Mouse (Mus musculus) left cerebral cortex, postnatal 10 days (tissue): ENCODE data around the gene Ctf2. TPM values are rescaled to one million over a fixed set of nuclear protein-coding genes. Genes with fewer than 3 reads are reported as not detected.

Experiments used
- DNase-seq, 2 experiments: peaks; one replicate each; pipeline ENCODE4 v3.0.0; 2021 to 2022; ENCODE audit warnings: low spot score in 2 of 2, mixed read lengths in 1 of 2; ENCODE audit errors: extremely low spot score in 1 of 2
- intact Hi-C: fragments of 180-260 bp; cut with DNase I; formaldehyde crosslinking; loops from one replicate; pipeline ENCODE4 v1.15.1; 2025
- total RNA-seq, 2 experiments: library from RNA; stranded (reverse); gene quantifications; 2 replicates each; pipeline ENCODE4 v1.2.3; 2021

Gene Ctf2
- total RNA-seq, 2 experiments from 2014 or later = not detected

DNA sequence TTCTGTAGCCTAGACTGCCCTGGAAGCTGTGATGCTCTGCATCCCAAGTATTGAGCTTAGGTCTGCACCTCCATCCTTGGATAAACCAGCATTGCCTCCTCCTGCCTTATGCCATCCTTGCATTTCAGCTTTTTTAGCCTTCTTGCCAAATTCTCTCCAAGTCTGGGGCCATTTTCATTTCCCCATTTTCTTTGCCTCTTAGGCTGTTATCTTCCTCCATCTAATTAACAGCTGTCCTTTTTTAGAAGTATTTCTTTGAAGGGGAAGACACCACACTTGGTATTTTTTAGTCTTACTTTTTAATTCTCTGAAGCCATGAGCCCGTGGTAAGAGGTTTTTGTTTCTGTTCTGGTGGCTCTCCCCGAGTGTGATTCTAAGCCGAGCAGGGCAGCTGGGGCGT, 31.7 kb upstream of the Ctf2 start:
- no peak for DNase-seq
- intact Hi-C loops = no loop called here

DNA sequence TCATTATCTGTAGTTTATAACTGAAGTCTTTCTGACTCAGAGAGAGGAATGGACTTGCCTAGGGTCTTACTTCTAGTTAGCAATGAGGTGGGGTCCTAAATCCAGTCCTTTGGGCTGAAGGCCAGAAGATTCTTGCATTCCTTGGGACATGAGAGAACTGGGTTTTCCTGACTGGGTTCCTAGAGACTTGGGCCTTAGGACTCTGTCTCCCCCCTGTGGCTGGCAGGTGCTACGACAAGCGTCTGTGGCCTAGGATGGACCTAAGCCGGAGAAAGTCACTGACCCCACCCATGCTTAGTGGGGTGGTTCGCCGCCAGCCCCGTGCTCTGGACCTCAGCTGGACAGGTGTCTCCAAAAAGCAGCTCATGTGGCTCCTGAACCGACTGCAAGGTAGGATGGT, 29.1 kb upstream of the Ctf2 start:
- DNase-seq = peak in 1 of 2 experiments; percentile 73
- intact Hi-C loops = no loop called here

DNA sequence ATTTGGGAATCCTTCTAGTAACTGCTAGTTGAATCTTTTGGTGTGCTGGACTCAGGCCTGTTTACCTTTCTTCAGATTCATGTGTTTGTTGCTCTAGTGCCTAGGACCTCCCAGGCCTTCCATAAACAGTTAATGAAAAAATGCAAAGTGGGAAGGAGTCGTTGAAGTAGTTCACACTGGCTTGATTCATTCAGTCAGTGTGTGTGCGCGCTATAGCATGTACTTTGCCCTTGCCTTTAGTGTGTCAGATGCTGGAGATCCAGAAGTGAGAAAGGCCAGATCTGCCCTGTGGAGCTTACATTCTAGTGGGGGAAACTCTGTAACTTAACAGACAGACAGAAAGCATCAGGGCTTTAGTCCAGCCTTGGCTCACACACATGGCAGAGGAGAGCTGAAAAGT, 28.5 kb upstream of the Ctf2 start:
- intact Hi-C loops = no loop called here
- DNase-seq = no peak

DNA sequence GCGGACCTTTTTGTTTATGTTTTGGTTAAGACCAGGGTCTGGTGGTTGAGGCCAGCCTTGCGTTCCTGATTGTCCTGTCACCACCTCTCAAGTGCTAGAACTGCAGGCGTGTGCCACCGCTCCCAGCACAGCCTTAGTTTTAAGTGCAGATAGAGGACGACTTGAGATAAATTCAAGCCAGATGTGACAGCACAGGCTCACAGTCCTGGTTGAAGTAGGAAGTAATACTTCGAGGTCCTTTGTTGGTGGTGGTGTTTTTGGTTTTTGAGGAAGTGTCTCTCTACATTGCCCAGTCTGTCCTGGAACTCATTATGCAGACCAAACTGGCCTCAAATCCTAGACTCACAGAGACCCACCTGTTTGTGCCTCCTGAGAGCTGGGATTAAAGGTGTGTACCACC, 27.8 kb upstream of the Ctf2 start:
- intact Hi-C loops = no loop called here

DNA sequence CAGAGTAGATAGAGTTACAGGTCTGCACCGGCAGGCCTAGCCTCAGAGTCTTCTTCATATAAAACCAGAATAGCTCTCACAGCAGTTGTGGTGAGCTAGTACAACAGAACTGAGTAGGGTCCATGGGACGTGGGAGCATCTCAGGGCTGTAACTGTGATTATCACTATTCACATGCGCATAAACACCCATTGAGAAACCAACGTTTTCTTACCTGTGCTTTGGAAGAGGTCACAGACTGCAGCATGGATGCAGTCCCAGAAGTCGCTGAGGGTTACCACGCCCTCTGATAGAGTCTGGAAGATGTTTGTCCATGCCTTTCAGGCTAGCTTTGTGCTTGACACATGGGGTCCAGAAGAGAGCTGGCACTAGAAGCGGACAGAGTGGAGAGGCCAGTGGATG, 21.8 kb upstream of the Ctf2 start:
- DNase-seq = no peak
- intact Hi-C loops = no loop called here

More for the DNA sequence above, 27.8 kb upstream of the Ctf2 start:
- no peak for DNase-seq

DNA sequence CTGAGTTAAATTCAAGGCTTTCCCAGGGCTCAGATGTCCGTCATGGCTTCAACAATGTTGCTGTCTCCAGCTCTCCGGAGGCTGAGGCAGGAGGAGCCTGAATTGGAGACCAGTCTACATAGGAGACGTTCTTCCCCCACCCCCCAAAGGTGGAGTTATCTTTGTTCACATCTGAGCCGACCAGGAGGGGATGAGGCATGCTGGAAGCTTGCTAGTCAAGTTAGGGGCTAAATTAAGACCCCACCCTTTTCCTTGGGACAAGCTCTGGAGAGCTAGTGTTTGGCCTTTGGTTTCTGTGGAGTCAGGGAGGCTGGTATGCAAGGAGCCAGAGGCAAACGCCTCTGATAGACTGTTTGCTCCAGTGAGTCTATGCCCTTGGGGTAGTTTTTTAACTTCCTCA, 21.2 kb upstream of the Ctf2 start:
- intact Hi-C loops = no loop called here
- DNase-seq = no peak

DNA sequence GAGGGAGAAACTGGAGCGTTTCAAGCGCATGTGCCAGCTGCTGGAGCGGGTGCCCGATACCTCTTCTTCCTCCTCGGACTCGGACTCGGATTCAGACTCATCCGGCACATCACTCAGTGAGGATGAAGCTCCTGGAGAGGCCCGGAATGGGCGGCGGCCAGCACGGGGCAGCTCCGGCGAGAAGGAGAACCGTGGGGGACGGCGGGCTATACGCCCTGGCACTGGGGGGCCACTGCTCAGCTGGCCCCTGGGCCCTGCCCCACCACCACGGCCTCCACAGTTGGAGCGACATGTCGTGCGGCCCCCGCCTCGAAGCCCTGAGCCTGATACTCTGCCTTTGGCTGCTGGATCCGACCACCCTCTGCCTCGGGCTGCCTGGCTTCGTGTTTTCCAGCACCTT, 20.1 kb upstream of the Ctf2 start:
- intact Hi-C loops = no loop called here
- DNase-seq = peak in 1 of 2 experiments; percentile 42

DNA sequence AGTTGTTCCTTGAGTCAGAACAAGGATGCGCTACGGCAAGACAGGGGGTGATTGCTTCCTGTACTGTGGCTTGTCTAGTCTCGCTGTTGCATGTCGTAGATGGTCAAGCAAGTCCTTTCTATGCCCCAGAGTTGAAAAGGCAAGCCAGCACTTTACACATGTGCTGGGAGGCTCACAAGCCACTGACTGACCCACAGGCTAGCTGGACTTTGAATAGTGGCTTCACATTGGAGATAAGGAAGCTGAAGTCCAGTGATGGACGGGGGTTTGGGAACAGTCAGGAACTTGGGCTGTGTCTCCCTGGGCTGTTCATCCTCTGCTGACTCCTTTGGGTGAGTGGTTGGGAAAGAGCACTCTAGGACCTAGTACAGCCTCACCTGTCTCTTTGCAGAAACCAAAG, 19.7 kb upstream of the Ctf2 start:
- intact Hi-C loops = no loop called here
- DNase-seq = no peak

DNA sequence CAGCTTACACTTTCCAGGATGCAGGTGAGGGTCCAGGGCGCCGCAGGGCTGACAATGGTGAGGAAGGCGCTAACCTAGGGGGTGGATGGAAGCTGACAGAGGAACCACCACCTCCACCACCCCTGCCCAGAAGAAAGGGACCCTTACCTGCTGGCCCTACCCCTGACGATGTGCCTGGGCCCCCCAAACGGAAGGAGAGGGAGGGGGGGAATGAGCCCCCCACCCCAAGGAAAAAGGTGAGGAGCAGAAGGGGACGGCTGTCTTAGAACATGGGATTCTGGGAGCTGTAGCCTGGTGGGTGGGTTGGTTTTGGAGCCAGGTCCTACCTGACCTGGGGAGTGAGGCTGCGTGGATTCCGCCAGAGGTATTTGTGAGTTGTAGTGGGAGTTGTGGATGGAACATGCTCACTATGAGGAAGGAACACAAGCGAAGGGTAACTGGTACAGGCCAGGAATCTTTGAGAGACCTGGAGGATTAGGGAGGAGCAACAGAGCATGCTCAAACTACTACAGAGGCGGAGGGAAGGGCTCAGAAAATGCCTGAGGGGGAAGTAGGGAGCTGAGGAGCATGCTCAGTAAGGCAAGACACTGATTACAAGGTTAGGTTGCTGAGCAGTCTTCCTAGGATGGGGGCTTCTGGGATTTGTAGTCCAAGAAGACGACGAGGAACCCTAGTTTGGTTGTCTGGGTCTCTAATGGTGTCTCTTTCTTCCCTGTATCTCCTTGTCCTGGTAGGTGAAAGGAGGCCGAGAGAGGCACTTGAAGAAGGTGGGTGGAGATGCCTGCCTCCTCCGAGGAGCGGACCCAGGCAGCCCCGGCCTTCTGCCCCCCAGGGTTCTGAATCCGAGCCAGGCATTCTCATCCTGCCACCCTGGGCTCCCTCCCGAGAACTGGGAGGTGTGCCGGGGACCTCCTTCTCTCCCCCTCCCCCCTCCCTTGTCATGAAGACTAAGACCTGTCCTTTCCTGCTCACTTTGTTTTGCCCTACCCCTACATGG, 18.5 kb upstream of the Ctf2 start:
- intact Hi-C loops = no loop called here
- DNase-seq = peak in 1 of 2 experiments; percentile 57

DNA sequence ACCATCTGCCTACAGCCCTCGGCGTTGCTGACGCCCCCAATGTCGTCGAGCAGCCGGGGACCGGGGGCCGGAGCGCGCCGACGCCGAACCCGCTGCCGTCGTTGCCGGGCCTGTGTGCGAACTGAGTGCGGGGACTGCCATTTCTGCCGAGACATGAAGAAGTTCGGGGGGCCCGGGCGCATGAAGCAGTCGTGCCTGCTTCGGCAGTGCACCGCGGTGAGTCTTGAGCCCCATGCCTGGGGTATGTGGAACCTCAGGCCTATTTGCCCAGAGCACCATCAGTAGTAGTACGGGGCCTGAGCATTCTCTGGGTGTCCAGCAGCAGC, 16.2 kb upstream of the Ctf2 start:
- DNase-seq = peak in 1 of 2 experiments; percentile 51
- intact Hi-C loops = loop anchor here (5.0 kb wide), 1 partner anchor 71 kb away; no protein-coding TSS in a partner anchor

DNA sequence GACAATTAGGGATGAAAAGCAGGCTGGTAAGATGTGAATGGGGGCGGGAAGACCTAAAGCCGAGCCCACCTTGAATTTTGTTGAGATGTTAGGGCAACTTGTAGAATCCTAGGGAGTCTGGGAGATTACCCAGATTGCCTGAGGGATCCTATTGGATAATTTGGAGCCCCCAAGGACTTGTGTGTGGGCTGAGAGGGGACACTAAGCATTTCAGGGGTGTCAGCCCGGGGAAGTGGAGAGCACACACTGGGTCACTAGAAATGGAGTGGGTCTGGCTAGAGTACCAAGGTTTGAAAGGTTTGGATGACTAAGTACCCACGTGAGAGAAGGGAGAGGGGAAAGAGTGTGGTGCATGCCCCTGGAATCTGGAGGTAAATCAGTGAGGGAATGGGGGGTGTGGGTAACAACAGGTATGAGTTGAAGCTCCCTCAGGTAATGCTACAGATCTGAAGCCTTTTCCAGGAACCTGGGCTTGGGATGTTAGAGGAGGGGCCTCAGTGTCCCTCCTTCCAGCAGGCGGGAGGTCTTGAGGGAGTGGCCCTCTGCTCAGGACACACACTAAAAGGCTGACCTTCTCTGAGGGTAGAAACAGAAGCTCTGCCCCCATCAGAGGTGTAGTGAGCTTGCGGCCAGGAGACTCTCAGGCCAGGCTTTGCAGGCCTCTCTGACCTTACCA, 15.7 kb upstream of the Ctf2 start:
- intact Hi-C loops = loop anchor here (5.0 kb wide), 1 partner anchor 70 kb away; no protein-coding TSS in a partner anchor
- DNase-seq = no peak

DNA sequence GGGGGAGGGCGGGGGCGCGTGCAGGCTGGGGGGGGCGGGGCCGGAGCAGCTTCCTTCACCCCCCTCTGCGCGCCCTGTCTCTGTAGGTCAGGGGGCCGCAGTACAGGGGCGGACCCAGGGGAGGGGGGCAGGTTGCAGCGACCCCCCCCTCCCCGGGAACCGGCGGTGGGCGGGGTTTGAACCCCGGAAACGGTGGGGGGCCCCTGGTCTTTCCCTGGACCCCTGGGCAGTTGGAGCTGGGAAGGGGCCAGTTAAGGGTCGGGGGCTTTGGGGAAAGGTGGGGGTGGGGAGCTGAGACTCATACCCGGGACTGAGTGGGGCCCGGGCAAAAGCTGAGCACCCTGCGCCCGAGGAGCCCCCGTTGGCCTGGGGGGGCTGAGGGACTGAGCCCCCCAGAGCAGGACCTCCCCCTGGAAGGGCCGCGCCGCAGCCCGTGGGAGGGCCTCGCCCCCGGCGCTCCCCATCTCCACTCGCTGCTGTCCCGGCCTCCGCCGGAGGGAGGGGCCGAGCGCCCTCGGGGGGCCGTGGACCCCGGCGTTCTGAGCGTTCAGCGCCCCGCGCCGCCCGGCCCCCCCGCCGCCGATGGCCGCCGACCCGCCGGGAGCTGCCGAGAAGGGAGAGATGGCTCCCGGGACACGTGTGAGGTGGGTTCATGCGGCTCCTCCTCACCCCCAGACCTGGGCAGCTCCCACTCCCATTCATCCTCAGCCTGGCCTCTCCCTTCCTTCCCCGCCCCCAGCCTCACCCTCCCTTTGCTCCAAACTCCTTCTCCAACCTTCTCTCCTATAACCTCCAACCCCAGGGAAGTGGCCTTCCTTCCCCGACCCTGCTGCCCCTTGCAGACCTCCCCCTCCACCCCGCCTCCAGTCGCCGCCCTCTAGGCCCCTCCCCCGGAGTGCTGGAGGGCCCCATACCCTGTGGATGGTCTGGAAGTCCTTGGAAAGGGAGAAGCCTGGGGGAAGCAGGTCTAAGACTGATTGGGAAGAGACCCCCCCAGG, 14.8 kb upstream of the Ctf2 start:
- DNase-seq = peak in 1 of 2 experiments; percentile 77
- intact Hi-C loops = loop anchor here (5.0 kb wide), 1 partner anchor 69 kb away; no protein-coding TSS in a partner anchor

DNA sequence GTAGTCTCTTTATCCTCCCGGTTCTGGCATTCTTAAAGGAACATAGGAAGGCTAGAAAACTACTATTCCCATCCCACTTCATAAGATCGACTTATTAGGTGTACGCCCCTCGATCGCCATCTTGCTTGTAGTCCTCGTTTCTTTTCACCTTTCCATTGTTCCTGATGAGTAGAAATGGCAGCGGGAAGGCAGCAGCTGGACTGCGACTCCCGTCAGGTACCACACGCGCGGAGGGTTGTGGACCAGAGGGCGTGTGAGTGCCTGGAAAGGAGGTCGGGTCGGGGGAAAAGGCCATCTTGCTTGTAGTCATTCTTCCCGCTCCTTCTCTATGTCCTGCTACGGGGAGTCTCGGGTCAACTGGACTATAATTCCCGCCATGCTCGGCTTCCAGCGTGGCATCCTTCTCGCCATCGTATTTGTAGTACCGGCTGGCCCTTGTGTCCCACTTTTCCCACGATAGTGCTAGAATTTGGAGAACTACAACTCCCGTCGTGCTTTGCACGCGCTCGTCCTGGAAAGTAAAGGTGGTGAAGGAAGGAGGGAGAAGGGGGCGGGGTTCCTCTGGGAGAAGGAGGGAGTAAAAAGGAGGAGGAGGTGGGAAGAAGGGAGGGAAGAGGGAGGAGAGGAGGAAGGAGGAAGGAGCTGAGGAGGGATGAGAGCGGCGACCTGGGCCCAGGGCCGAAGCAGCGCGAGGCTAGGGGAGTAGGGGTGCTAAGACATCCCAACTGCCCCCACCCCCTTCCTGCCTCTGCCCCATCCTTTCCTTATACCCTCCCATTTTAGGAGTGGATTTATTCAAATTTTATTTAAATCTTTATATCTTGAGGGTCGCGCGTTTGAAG, 13.9 kb upstream of the Ctf2 start:
- DNase-seq = peak; percentile 96 to 98
- intact Hi-C loops = loop anchor here (5.0 kb wide), 1 partner anchor 69 kb away; no protein-coding TSS in a partner anchor

DNA sequence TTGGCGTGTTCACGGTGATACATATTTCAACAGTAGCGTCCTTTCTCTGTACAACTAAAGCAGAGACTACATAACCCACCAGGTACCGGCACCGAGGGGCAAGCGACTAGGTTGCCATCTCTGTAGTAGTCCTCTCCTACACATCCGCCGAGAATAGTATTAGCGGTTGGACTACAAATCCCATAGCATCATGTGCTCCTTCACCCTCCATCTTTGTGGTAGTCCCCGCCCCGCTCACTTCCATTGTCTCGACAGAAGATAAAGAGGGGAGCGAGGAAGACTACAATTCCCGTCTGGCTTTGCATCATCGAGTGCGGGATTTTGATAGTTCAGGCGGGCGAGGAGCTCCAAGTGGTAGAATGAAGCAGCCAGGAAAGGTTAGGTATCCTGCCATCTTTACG, 13.3 kb upstream of the Ctf2 start:
- intact Hi-C loops = loop anchor here (5.0 kb wide), 1 partner anchor 68 kb away; no protein-coding TSS in a partner anchor
- peak; percentile 95 to 97 for DNase-seq

DNA sequence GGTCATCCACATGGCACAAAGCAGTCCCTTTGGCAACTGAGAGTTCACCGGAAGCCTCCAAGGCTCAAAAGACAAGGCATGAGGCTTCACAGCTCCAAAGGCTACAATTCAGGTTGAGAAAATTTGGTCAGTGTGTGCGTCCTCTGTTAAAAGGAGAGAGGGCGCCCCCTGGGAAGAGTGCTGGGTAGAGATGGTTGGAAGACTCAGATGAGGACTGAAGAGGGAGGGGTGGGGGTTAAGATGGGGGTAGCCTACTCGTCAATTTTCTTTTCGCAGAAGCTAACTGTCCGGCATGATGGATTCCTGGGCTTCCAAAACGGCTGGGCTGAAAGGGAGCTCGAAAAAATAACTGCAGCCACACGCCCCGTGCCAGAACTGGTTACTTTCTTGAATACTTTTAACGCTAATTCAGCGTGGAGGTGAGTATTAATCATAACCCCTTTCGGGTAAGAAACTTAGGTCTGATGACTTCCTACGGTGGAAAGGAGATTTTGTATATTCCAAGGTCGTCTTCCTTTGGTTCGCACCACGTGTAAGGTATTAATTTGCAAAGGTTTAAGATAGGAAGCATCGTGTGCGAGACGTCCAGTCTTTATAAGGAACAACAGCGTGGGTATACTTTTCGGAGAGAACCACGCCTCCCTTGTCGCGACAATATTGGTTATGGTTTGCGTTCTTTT, 12.5 kb upstream of the Ctf2 start, which contains the start of gene Fbxl19:
Fbxl19 (plus strand) TSS at position 178 of the 680 bp plus-strand sequence.
- intact Hi-C loops = loop anchor here (5.0 kb wide), 2 partner anchors 67 to 87 kb away; no protein-coding TSS in a partner anchor
- peak; percentile 68 to 85 for DNase-seq

DNA sequence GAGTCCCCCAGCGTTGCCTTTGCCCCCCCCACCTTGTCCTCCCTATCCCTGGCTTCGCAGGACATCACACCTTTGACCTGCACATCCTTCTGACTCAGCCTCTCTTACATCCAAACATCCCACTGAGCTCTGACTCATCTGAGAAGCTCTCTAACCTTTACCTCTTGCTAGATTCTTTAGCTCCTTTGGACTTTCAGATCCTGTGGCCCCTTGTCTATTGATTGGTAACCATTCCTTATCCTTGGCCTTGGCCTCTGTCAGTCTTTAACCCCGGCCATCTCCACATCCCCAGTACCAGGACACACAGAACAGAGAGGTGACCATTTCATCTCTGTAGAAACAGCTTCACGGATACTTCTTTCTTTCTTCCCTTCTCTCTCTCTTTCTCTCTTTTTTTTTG, 1.8 kb downstream of the Ctf2 start:
- no peak for DNase-seq
- intact Hi-C loops = no loop called here

DNA sequence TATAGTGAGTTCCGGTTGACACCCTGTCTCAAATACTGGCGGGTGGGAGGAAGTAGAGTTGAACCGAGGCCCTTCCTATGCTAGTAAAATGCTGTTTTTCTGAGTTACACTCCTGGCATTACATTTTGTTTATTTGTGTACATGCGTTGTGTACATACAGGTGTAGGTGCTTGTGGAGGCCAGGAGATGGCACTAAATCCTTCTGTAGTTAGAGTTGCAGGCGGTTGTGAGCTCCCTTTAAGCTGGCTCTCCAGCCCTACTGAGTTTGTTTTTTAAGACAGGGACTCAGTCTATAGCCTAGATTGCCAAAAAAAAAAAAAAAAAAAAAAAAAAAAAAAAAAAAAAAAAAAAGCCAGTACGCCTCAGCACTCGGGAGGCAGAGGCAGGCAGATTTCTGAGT, 4.1 kb downstream of the Ctf2 start:
- intact Hi-C loops = no loop called here
- no peak for DNase-seq
